Mouse (Mus musculus): ENCODE results near the gene Apol11b. TPM values are rescaled to one million over a fixed set of nuclear protein-coding genes. Genes with fewer than 3 reads are reported as not detected.

The Apol11b gene
- polyA plus RNA-seq, 1 experiment from 2014 or later, result not detected

DNA sequence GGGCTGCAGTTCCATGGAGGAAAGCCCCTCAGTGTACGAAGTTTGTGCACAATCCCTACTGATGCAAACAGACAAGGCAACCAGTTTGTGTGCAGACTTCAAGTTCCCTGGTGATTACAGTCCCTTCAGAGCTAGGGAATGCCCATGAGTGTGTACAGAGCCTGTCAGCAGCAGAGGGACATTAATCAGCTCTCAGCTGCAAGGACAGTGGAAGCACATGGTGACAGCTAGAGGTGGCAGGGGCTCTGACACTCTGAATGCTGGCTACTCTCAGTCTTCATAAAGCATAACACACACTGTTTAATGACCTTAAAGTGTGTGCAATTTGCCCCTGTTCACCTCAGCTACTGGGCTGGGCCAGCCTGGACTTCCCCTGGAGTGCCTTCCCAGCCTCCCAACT is 49.5 kb downstream of the Apol11b start:
- Histone ChIP-seq H3K79me2 (ENCODE audit: inconsistent target) (no peaks in the 10 kb centered on the region), H3K4me3 (ENCODE audit: inconsistent target) (no peak overlapping the region), H3K36me3 (ENCODE audit: inconsistent target) (no peaks in the 10 kb centered on the region), H3K27ac (no peak overlapping the region)
- WGBS (ENCODE audit: missing documents), result 82% methylated on average over 1 of the region's 1 CpGs

- Histone ChIP-seq H3K79me2 (ENCODE audit: inconsistent target) (no peaks in the 10 kb centered on the region), H3K36me3 (ENCODE audit: inconsistent target) (no peaks in the 10 kb centered on the region), H3K4me3 (ENCODE audit: inconsistent target) (no peak overlapping the region), H3K27ac (no peak overlapping the region)
- WGBS (ENCODE audit: missing documents), result 93% methylated on average over 2 of the region's 2 CpGs
Measured at GRCm38 (mm10) chr15:77590881-77591280, 52.2 kb downstream of the Apol11b start.

GRCm38 (mm10) chr15:77588981-77589380 is 54.1 kb downstream of the Apol11b start:
- Histone ChIP-seq H3K27ac (no peak overlapping the region), H3K36me3 (ENCODE audit: inconsistent target) (no peaks in the 10 kb centered on the region), H3K79me2 (ENCODE audit: inconsistent target) (no peaks in the 10 kb centered on the region), H3K4me3 (ENCODE audit: inconsistent target) (no peak overlapping the region)

GRCm38 (mm10) chr15:77587026-77587425 is 56.1 kb downstream of the Apol11b start:
- no peaks in the 10 kb centered on the region for H3K36me3 ChIP-seq (ENCODE audit: inconsistent target)
- no peak overlapping the region for H3K27ac ChIP-seq
- H3K79me2 ChIP-seq (ENCODE audit: inconsistent target), result no peaks in the 10 kb centered on the region
- no peak overlapping the region for H3K4me3 ChIP-seq (ENCODE audit: inconsistent target)

Other genes starting within 250 kb of the Apol11b start
- gene Apol7a, start 244.2 kb downstream of the Apol11b start, polyA plus RNA-seq (2018), result not detected in 3 replicates
- 0.06 to 0.18 TPM in 2 of 3 replicates, not detected in the other for gene Apol9a, start 232.2 kb downstream of the Apol11b start, polyA plus RNA-seq (2018)
- not detected in 3 replicates for gene Apol7b, start 195.8 kb downstream of the Apol11b start, polyA plus RNA-seq (2018)
- gene Apol10a, start 166.2 kb downstream of the Apol11b start, polyA plus RNA-seq (2018), result not detected in 3 replicates
- gene Apol11a, start 135.0 kb downstream of the Apol11b start, polyA plus RNA-seq (2018), result not detected in 3 replicates
- 1.4 to 4.9 TPM (median 2.8 TPM) in 3 replicates for gene Apol7c, start 110.0 kb downstream of the Apol11b start, polyA plus RNA-seq (2018)
- not detected in 3 replicates for gene 1700025B11Rik, start 81.4 kb downstream of the Apol11b start, polyA plus RNA-seq (2018)
- 0.13 TPM in 1 of 3 replicates, not detected in the others for gene Apol10b, start 47.2 kb downstream of the Apol11b start, polyA plus RNA-seq (2018)
- gene Gm36245, start 44.0 kb downstream of the Apol11b start, polyA plus RNA-seq (2018), result not detected in 3 replicates
- gene Apol7e, start 55.6 kb upstream of the Apol11b start, polyA plus RNA-seq (2018), result 0.11 TPM in 1 of 3 replicates, not detected in the others
- 0.42 to 2.2 TPM (median 1.1 TPM) in 3 replicates for gene Apol9b, start 85.8 kb upstream of the Apol11b start, polyA plus RNA-seq (2018)
- not detected in 3 replicates for gene Apol8, start 113.7 kb upstream of the Apol11b start, polyA plus RNA-seq (2018)
- gene Myh9, start 198.9 kb upstream of the Apol11b start, polyA plus RNA-seq (2018), result 130 to 219 TPM (median 188 TPM) in 3 replicates

Measured in macrophage (primary cell).